Mouse (Mus musculus) spleen, adult 2 months (tissue): ENCODE measurements around the gene Rin3.

Experiments used
- CTCF ChIP-seq: fragments of 200-500 bp; IDR thresholded peaks from 2 replicates; pipeline ENCODE4 v1.5.1; 2011; ENCODE audit warnings: mild to moderate bottlenecking, inconsistent platforms; ENCODE audit not compliant: insufficient read depth, insufficient read length, insufficient replicate concordance; ENCODE audit errors: extremely low read depth
- POLR2A ChIP-seq: fragments of 200-500 bp; IDR thresholded peaks from 2 replicates; pipeline ENCODE4 v1.6.1; 2011; ENCODE audit warnings: low read depth, low read length, inconsistent platforms

DNA sequence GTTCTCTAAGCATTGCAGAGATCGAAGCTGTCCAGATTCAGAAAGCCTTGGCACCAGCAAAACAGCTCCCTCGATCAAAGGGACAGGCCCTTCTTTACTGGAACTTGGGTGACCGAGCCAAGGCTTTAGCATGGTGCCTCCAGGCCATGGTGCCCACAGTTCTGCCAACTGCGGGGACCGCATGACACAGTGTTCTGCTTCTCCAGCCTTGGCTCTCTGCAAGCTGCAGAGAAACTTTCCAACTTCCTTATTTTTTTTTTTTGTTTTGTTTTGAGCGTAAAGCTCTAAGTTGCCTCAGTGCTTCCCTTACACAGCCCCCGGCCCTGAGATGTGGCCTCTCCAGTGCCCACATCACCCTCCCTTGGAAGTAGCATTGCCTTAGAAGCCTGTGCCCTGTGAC is 82.2 kb downstream of the Rin3 start:
- no peak for TF ChIP-seq CTCF
- no peak for TF ChIP-seq POLR2A
